Mouse (Mus musculus): ENCODE measurements around the gene Fbn1. TPM values are rescaled to one million over a fixed set of nuclear protein-coding genes. Genes with fewer than 3 reads are reported as not detected.

The Fbn1 gene
- total and polyA plus RNA-seq, 2 experiments from 2014 or later: 1.6 to 20.1 TPM

DNA sequence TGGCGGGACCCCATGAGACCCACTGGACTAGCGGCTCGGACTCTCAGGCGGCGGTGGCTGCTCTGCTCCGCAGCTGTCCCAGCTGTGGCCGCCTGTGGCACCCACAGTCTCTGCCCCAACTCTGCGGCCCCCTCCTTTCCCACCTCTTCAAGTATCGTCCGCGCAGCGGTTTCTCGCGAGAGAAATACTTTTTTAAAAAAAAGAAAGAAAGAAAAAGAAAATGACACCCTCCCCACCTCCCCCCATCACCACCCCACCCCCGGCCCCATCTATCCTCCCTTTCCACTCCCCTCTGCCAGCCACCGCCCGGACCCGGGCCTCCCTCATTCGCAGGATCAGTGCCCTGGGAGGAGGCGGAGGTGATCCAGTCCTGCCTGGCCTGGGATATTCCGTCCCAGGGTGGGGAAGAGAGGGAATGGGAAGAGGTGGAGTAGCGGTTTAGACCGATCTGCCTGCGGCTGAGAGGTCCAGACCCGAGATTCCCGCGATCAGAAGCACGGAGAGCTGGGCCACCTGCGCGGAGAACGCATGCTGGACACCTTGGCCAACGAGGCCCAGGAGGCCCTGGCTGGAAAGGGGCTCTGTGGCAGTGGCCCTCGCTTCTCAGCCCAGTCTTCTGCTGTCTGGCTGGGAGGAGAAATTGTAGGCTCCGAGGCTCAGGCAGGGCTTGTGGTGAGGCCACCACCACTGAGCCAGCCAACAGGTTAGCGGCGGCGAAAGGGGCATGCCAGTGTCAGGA, 1.3 kb downstream of the Fbn1 start:
- peak overlapping the region; percentile 75 for H3K4me3 ChIP-seq (ENCODE audit: low read depth, low read length)
- no peaks in the 10 kb centered on the region for H3K36me3 ChIP-seq (ENCODE audit: insufficient read depth, low read length)
- H3K27me3 ChIP-seq (ENCODE audit: insufficient read depth, low read length): no peaks in the 10 kb centered on the region
- H3K27ac ChIP-seq (ENCODE audit: low read depth, low read length): peak overlapping the region; percentile 70
- TF ChIP-seq CTCF (IDR thresholded peaks at IDR 0.05): no peak
- no peaks in the 10 kb centered on the region for H3K9me3 ChIP-seq (ENCODE audit: low read length)
- WGBS: 2% methylated on average over 37 of the region's 37 CpGs
- peak; percentile 82 for DNase-seq (ENCODE audit: low spot score)
- no peaks in the 10 kb centered on the region for H3K4me1 ChIP-seq (ENCODE audit: insufficient read depth, low read length)
- peak; percentile 94 for ATAC-seq (ENCODE audit: low FRiP score)
- peak overlapping the region; percentile 77 for H3K9ac ChIP-seq (replicated peaks; ENCODE audit: low read length, poor library complexity, severe bottlenecking)
- H3K4me2 ChIP-seq (ENCODE audit: low read depth, low read length, poor library complexity, severe bottlenecking): peak overlapping the region; percentile 85

GRCm38 (mm10) chr2:125505746-125506315, 2.0 kb downstream of the Fbn1 start:
- H3K4me1 ChIP-seq (ENCODE audit: insufficient read depth, low read length): no peaks in the 10 kb centered on the region
- peak overlapping the region; percentile 75 for H3K4me3 ChIP-seq (ENCODE audit: low read depth, low read length)
- peak overlapping the region; percentile 77 for H3K9ac ChIP-seq (replicated peaks; ENCODE audit: low read length, poor library complexity, severe bottlenecking)
- peak; percentile 62 for DNase-seq (ENCODE audit: low spot score)
- H3K4me2 ChIP-seq (ENCODE audit: low read depth, low read length, poor library complexity, severe bottlenecking): peak overlapping the region; percentile 85
- peak; percentile 86 for ATAC-seq (ENCODE audit: low FRiP score)
- no peaks in the 10 kb centered on the region for H3K36me3 ChIP-seq (ENCODE audit: insufficient read depth, low read length)
- peak; percentile 26 for TF ChIP-seq CTCF (IDR thresholded peaks at IDR 0.05)
- peak overlapping the region; percentile 70 for H3K27ac ChIP-seq (ENCODE audit: low read depth, low read length)
- H3K27me3 ChIP-seq (ENCODE audit: insufficient read depth, low read length): no peaks in the 10 kb centered on the region
- H3K9me3 ChIP-seq (ENCODE audit: low read length): no peaks in the 10 kb centered on the region
- under 1% methylated on average over 46 of the region's 48 CpGs for WGBS

DNA sequence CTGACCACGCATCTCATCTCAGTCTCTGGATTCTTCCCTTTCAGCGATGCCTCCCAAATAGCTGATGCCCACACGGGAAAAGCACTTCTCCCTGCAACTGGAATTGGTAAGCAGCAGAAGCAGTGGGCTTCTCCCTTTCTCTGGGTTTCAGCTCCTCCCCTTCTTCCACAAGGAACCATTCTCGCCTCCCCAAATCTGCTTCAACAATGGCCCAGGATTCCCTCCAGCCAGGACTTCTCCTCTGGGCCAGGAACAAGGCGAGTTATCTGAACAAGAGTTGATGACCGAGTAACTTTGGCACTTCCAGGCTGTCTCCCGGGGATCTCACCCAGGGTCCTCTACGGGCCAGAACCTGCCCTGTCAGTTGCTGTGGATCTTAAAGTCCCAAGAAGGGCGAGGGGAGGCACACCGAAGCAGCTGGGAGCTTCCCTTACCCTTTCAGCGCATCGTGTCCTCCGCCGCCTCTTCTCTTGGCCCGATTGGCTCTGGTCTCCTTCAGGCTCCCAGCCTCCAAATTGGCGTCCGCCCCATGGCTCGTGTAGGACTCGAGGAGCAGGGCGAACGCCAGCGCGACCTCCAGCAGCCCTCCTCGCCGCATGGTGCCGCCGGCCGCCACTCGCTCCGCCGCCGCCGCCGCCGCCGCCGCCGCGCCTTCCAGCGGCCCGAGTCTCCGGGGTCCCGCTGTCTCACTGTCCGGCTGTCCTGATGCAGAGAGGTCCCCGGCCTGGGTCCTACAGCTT, 2.6 kb downstream of the Fbn1 start, which contains the start of gene Gm9913:
TSS of gene Gm9913 (plus strand) at position 84 of the 740 bp plus-strand sequence.
- WGBS: under 1% methylated on average over 45 of the region's 45 CpGs
- no peaks in the 10 kb centered on the region for H3K4me1 ChIP-seq (ENCODE audit: insufficient read depth, low read length)
- DNase-seq (ENCODE audit: low spot score) (peak; percentile 59), ATAC-seq (ENCODE audit: low FRiP score) (peak; percentile 42; the same call in 1 of the 2 replicates)
- H3K4me3 ChIP-seq (ENCODE audit: low read depth, low read length): peak within 1 kb of the TSS; percentile 75
- no peak for TF ChIP-seq CTCF (IDR thresholded peaks at IDR 0.05)
- H3K36me3 ChIP-seq (ENCODE audit: insufficient read depth, low read length): no peaks in the 10 kb centered on the region
- H3K27me3 ChIP-seq (ENCODE audit: insufficient read depth, low read length): no peaks in the 10 kb centered on the region
- H3K9ac ChIP-seq (replicated peaks; ENCODE audit: low read length, poor library complexity, severe bottlenecking): peak within 1 kb of the TSS; percentile 77
- peak within 1 kb of the TSS; percentile 70 for H3K27ac ChIP-seq (ENCODE audit: low read depth, low read length)
- peak within 1 kb of the TSS; percentile 85 for H3K4me2 ChIP-seq (ENCODE audit: low read depth, low read length, poor library complexity, severe bottlenecking)
- H3K9me3 ChIP-seq (ENCODE audit: low read length): no peaks in the 10 kb centered on the region

GRCm38 (mm10) chr2:125501526-125501925, 6.3 kb downstream of the Fbn1 start:
- TF ChIP-seq CTCF (IDR thresholded peaks at IDR 0.05): no peak
- Histone ChIP-seq H3K9ac (replicated peaks; ENCODE audit: low read length, poor library complexity, severe bottlenecking) (no peak overlapping the region), H3K27me3 (ENCODE audit: insufficient read depth, low read length) (no peaks in the 10 kb centered on the region), H3K27ac (ENCODE audit: low read depth, low read length) (no peak overlapping the region), H3K9me3 (ENCODE audit: low read length) (no peaks in the 10 kb centered on the region), H3K4me3 (ENCODE audit: low read depth, low read length) (no peak overlapping the region), H3K4me2 (ENCODE audit: low read depth, low read length, poor library complexity, severe bottlenecking) (no peak overlapping the region), H3K4me1 (ENCODE audit: insufficient read depth, low read length) (no peaks in the 10 kb centered on the region), H3K36me3 (ENCODE audit: insufficient read depth, low read length) (peaks cover 3% of the 10 kb centered on the region; the same call in 1 of the 2 replicates)
- ATAC-seq (ENCODE audit: low FRiP score) (no peak), DNase-seq (ENCODE audit: low spot score) (no peak)

- H3K27ac ChIP-seq (ENCODE audit: low read depth, low read length): no peak overlapping the region
Observed at GRCm38 (mm10) chr2:125498216-125498615, 9.6 kb downstream of the Fbn1 start.

More at GRCm38 (mm10) chr2:125498216-125498615, 9.6 kb downstream of the Fbn1 start:
- H3K4me2 ChIP-seq (ENCODE audit: low read depth, low read length, poor library complexity, severe bottlenecking): no peak overlapping the region
- no peaks in the 10 kb centered on the region for H3K27me3 ChIP-seq (ENCODE audit: insufficient read depth, low read length)
- H3K9ac ChIP-seq (replicated peaks; ENCODE audit: low read length, poor library complexity, severe bottlenecking): no peak overlapping the region
- H3K9me3 ChIP-seq (ENCODE audit: low read length): no peaks in the 10 kb centered on the region
- WGBS: 92% methylated on average over 7 of the region's 7 CpGs
- TF ChIP-seq CTCF (IDR thresholded peaks at IDR 0.05): no peak
- no peak for DNase-seq (ENCODE audit: low spot score)
- H3K4me1 ChIP-seq (ENCODE audit: insufficient read depth, low read length): no peaks in the 10 kb centered on the region
- no peak overlapping the region for H3K4me3 ChIP-seq (ENCODE audit: low read depth, low read length)
- H3K36me3 ChIP-seq (ENCODE audit: insufficient read depth, low read length): peaks cover 3% of the 10 kb centered on the region
- ATAC-seq (ENCODE audit: low FRiP score): no peak

Measured in midbrain, postnatal 0 days (tissue).